Mouse (Mus musculus) cortical plate, adult 2 months (tissue): ENCODE measurements around the gene Stam2. TPM values are rescaled to one million over a fixed set of nuclear protein-coding genes. Genes with fewer than 3 reads are reported as not detected.
A peak's percentile ranks its signal among the peaks of the same experiment; 100 is the strongest.

Experiments used
- H3K27ac ChIP-seq: fragments of 200-500 bp; 2 replicates; pipeline ENCODE4 v1.5.1; 2012; ENCODE audit warnings: low read length, control low read depth, inconsistent platforms; ENCODE audit not compliant: insufficient read depth
- H3K4me1 ChIP-seq: fragments of 200-500 bp; 2 replicates; pipeline ENCODE4 v1.6.1; 2011; ENCODE audit warnings: low read length; ENCODE audit not compliant: control insufficient read depth, insufficient read depth
- H3K4me3 ChIP-seq: fragments of 200-500 bp; 2 replicates; pipeline ENCODE4 v1.5.1; 2011; ENCODE audit warnings: mild to moderate bottlenecking, low read length, control low read depth; ENCODE audit not compliant: insufficient read depth
- CTCF ChIP-seq: fragments of 200-500 bp; IDR thresholded peaks from 2 replicates; pipeline ENCODE4 v1.5.1; 2011; ENCODE audit warnings: mild to moderate bottlenecking, control low read depth, low read length; ENCODE audit not compliant: insufficient read depth; ENCODE audit errors: extremely low read depth
- POLR2A ChIP-seq: fragments of 200-500 bp; IDR thresholded peaks from 2 replicates; pipeline ENCODE4 v1.6.1; 2011; ENCODE audit warnings: mild to moderate bottlenecking, low read length, control low read depth; ENCODE audit not compliant: insufficient read depth; ENCODE audit errors: extremely low read depth
- polyA plus RNA-seq: library from polyadenylated mRNA; depleted of rRNA; stranded (reverse); fragments of >200 nt; gene quantifications from 2 replicates; pipeline ENCODE4 v1.2.3, GENCODE M21; 2012

The Stam2 gene
- polyA plus RNA-seq, 1 experiment = 14.3 TPM

- Histone ChIP-seq H3K4me1 (peaks cover 3% of the 10 kb centered on the region; the same call in 1 of the 2 replicates), H3K27ac (no peak overlapping the region), H3K4me3 (no peak overlapping the region)
- TF ChIP-seq CTCF (no peak), POLR2A (no peak)
These were observed 10.1 kb downstream of the Stam2 start for GRCm38 (mm10) chr2:52732001-52732400.

GRCm38 (mm10) chr2:52730891-52731290, 11.2 kb downstream of the Stam2 start:
- H3K4me1 ChIP-seq = peaks cover 3% of the 10 kb centered on the region; the same call in 1 of the 2 replicates
- no peak overlapping the region for H3K4me3 ChIP-seq
- TF ChIP-seq CTCF (no peak), POLR2A (no peak)
- H3K27ac ChIP-seq = no peak overlapping the region

- Histone ChIP-seq H3K27ac (no peak overlapping the region), H3K4me1 (peaks cover 2% of the 10 kb centered on the region; the same call in 1 of the 2 replicates), H3K4me3 (no peak overlapping the region)
- no peak for TF ChIP-seq CTCF
- TF ChIP-seq POLR2A = no peak
These were observed 21.7 kb downstream of the Stam2 start for GRCm38 (mm10) chr2:52720231-52721025.

- TF ChIP-seq POLR2A (no peak), CTCF (no peak)
These were observed 25.0 kb downstream of the Stam2 start for GRCm38 (mm10) chr2:52717076-52717475.

GRCm38 (mm10) chr2:52715538-52715937, 26.5 kb downstream of the Stam2 start:
- no peak overlapping the region for H3K4me3 ChIP-seq
- H3K27ac ChIP-seq = no peak overlapping the region
- TF ChIP-seq POLR2A (no peak), CTCF (no peak)
- peaks cover 7% of the 10 kb centered on the region for H3K4me1 ChIP-seq

More at GRCm38 (mm10) chr2:52717076-52717475, 25.0 kb downstream of the Stam2 start:
- Histone ChIP-seq H3K4me1 (peaks cover 7% of the 10 kb centered on the region), H3K4me3 (no peak overlapping the region), H3K27ac (no peak overlapping the region)

GRCm38 (mm10) chr2:52714111-52714510, 28.0 kb downstream of the Stam2 start:
- H3K27ac ChIP-seq = peak overlapping the region; percentile 48; the same call in 1 of the 2 replicates
- peaks cover 7% of the 10 kb centered on the region for H3K4me1 ChIP-seq
- TF ChIP-seq CTCF = no peak
- TF ChIP-seq POLR2A = no peak
- no peak overlapping the region for H3K4me3 ChIP-seq

GRCm38 (mm10) chr2:52710804-52711203, 31.3 kb downstream of the Stam2 start:
- peaks cover 5% of the 10 kb centered on the region for H3K4me1 ChIP-seq
- TF ChIP-seq POLR2A (no peak), CTCF (no peak)
- H3K27ac ChIP-seq = no peak overlapping the region
- no peak overlapping the region for H3K4me3 ChIP-seq

- TF ChIP-seq POLR2A = no peak
- no peak for TF ChIP-seq CTCF
- Histone ChIP-seq H3K4me3 (no peak overlapping the region), H3K4me1 (peaks cover 3% of the 10 kb centered on the region; the same call in 1 of the 2 replicates), H3K27ac (no peak overlapping the region)
These were observed 32.7 kb downstream of the Stam2 start for GRCm38 (mm10) chr2:52709417-52709816.

GRCm38 (mm10) chr2:52701368-52702036, 40.6 kb downstream of the Stam2 start:
- H3K4me3 ChIP-seq = no peak overlapping the region
- peaks cover 1% of the 10 kb centered on the region; the same call in 1 of the 2 replicates for H3K4me1 ChIP-seq
- TF ChIP-seq POLR2A (no peak), CTCF (no peak)
- no peak overlapping the region for H3K27ac ChIP-seq
